8 mouse cellular contexts compared by ENCODE assay signal in genomic region chr11:5740599-5740964, GRCm38 (mm10). TPM values are rescaled to one million over a fixed set of nuclear protein-coding genes. Genes with fewer than 3 reads are reported as not detected.
DNase-seq lines count a peak whose midpoint lies in the region; ATAC-seq and TF ChIP-seq lines count a peak whose summit lies in the region.

No protein-coding gene starts in this region.

- WGBS in heart, embryonic 11.5 days (ENCODE audit: insufficient replicate concordance) = under 1% methylated on average over 26 of the region's 26 CpGs
- WGBS in midbrain, embryonic 15.5 days = 1% methylated on average over 26 of the region's 26 CpGs

- ATAC-seq in heart, embryonic 11.5 days (replicated peaks; ENCODE audit: insufficient number of reproducible peaks, low FRiP score, low TSS enrichment) = peak; percentile 43
- ATAC-seq in erythroid progenitor cell, adult 5-6 weeks (replicated peaks; ENCODE audit: low FRiP score, poor library complexity, severe bottlenecking) = peak; percentile 12; the same call in 1 of the 2 replicates
- ATAC-seq in midbrain, embryonic 15.5 days (replicated peaks) = peak; percentile 85

- no peaks in the 10 kb centered on the region for H3K27me3 ChIP-seq in heart, embryonic 11.5 days (ENCODE audit: control insufficient read depth, insufficient read depth, low read length)
- H3K27me3 ChIP-seq in E14TG2a.4 (ENCODE audit: insufficient read depth, low read length) = peaks cover 3% of the 10 kb centered on the region; the same call in 1 of the 2 replicates
- no peaks in the 10 kb centered on the region for H3K27me3 ChIP-seq in midbrain, embryonic 15.5 days (replicated peaks)

- no peak for DNase-seq in heart, postnatal 4 days
- DNase-seq in kidney, postnatal 10 days = peak; percentile 60
- no peak for DNase-seq in thymus, postnatal 14 days
- DNase-seq in left cerebral cortex, postnatal 36 days (ENCODE audit: low spot score in 2 of 2) = no peak

- peak overlapping the region; percentile 82 for H3K4me2 ChIP-seq in heart, embryonic 11.5 days
- peak overlapping the region; percentile 79 for H3K4me2 ChIP-seq in midbrain, embryonic 15.5 days

- peak overlapping the region; percentile 92 for H3K4me3 ChIP-seq in heart, embryonic 11.5 days (ENCODE audit: low read depth, low read length)
- H3K4me3 ChIP-seq in E14TG2a.4 (replicated peaks; ENCODE audit: low read length) = peak overlapping the region; percentile 91
- H3K4me3 ChIP-seq in midbrain, embryonic 15.5 days = peak overlapping the region; percentile 97

- no peaks in the 10 kb centered on the region for H3K9me3 ChIP-seq in heart, embryonic 11.5 days (replicated peaks; ENCODE audit: control insufficient read depth, low read length)
- peaks cover 4% of the 10 kb centered on the region for H3K9me3 ChIP-seq in E14TG2a.4 (ENCODE audit: low read length)
- H3K9me3 ChIP-seq in midbrain, embryonic 15.5 days = no peaks in the 10 kb centered on the region

- H3K27ac ChIP-seq in heart, embryonic 11.5 days (ENCODE audit: low read depth, low read length) = peak overlapping the region; percentile 96
- H3K27ac ChIP-seq in midbrain, embryonic 15.5 days = peak overlapping the region; percentile 82

- TF ChIP-seq CTCF in E14TG2a.4 (conservative IDR thresholded peaks at IDR 0.05; ENCODE audit: low read length) = no peak

- H3K9ac ChIP-seq in heart, embryonic 11.5 days (ENCODE audit: low read depth, low read length) = peak overlapping the region; percentile 97
- peak overlapping the region; percentile 97 for H3K9ac ChIP-seq in midbrain, embryonic 15.5 days

- intact Hi-C loops in left cerebral cortex, postnatal 36 days (cut with DNase I) = no loop called here

- H3K4me1 ChIP-seq in heart, embryonic 11.5 days (ENCODE audit: control insufficient read depth, insufficient read depth, low read length) = peaks cover 14% of the 10 kb centered on the region
- H3K4me1 ChIP-seq in E14TG2a.4 (replicated peaks; ENCODE audit: low read depth, low read length) = peaks cover 35% of the 10 kb centered on the region
- peaks cover 7% of the 10 kb centered on the region for H3K4me1 ChIP-seq in midbrain, embryonic 15.5 days

- H3K36me3 ChIP-seq in heart, embryonic 11.5 days (ENCODE audit: control insufficient read depth, insufficient read depth, low read length) = no peaks in the 10 kb centered on the region
- H3K36me3 ChIP-seq in E14TG2a.4 (ENCODE audit: insufficient read depth, low read length) = no peaks in the 10 kb centered on the region
- H3K36me3 ChIP-seq in midbrain, embryonic 15.5 days (replicated peaks) = no peaks in the 10 kb centered on the region

RNA-seq across cellular contexts. Expression of gene Urgcp, which starts 21.6 kb away (rescaled TPM):
- polyA plus RNA-seq in heart, embryonic 11.5 days (2014; fragmentation: Nextera tagmentation; extraction: Ambion mirVana) = 14.2 and 18.7 TPM in 2 replicates
- total RNA-seq in heart, postnatal 4 days (2021) = 10 to 100 TPM; 60.5 TPM
- 5.4 TPM in 2 replicates for total RNA-seq in erythroid progenitor cell, adult 5-6 weeks (2015; ENCODE audit: low replicate concordance)
- total RNA-seq in erythroid progenitor cell, adult 5-6 weeks (2017; ENCODE audit: low replicate concordance) = 4.9 and 15.3 TPM in 2 replicates
- 36.9 and 37.6 TPM in 2 replicates for polyA plus RNA-seq in midbrain, embryonic 15.5 days (2015; fragmentation: Nextera tagmentation; extraction: Ambion mirVana)
- total RNA-seq in left cerebral cortex, postnatal 36 days (2021) = 10 to 100 TPM; 65.6 to 75.2 TPM

RNA-seq across cellular contexts. Expression of gene Mrps24, which starts 25.1 kb away (rescaled TPM):
- polyA plus RNA-seq in heart, embryonic 11.5 days (2014; fragmentation: Nextera tagmentation; extraction: Ambion mirVana) = 174 and 184 TPM in 2 replicates
- 100 to 1,000 TPM; 112 to 114 TPM for total RNA-seq in heart, postnatal 4 days (2021)
- total RNA-seq in erythroid progenitor cell, adult 5-6 weeks (2015; ENCODE audit: low replicate concordance) = 37.5 and 45.3 TPM in 2 replicates
- total RNA-seq in erythroid progenitor cell, adult 5-6 weeks (2017; ENCODE audit: low replicate concordance) = 6.3 and 21.7 TPM in 2 replicates
- 170 and 176 TPM in 2 replicates for polyA plus RNA-seq in midbrain, embryonic 15.5 days (2015; fragmentation: Nextera tagmentation; extraction: Ambion mirVana)
- total RNA-seq in left cerebral cortex, postnatal 36 days (2021) = 10 to 100 TPM; 64.7 to 71.7 TPM

RNA-seq across cellular contexts. Expression of gene Dbnl, which starts 47.7 kb away (rescaled TPM):
- 88.3 and 90.3 TPM in 2 replicates for polyA plus RNA-seq in heart, embryonic 11.5 days (2014; fragmentation: Nextera tagmentation; extraction: Ambion mirVana)
- total RNA-seq in heart, postnatal 4 days (2021) = 10 to 100 TPM; 44.7 to 46.1 TPM
- total RNA-seq in erythroid progenitor cell, adult 5-6 weeks (2015; ENCODE audit: low replicate concordance) = 19.5 and 23.9 TPM in 2 replicates
- 23.1 and 26.2 TPM in 2 replicates for total RNA-seq in erythroid progenitor cell, adult 5-6 weeks (2017; ENCODE audit: low replicate concordance)
- polyA plus RNA-seq in midbrain, embryonic 15.5 days (2015; fragmentation: Nextera tagmentation; extraction: Ambion mirVana) = 151 and 154 TPM in 2 replicates
- total RNA-seq in left cerebral cortex, postnatal 36 days (2021) = 10 to 100 TPM; 69.2 to 72.2 TPM

Comparison
In these comparisons a context has a peak if more than half of its experiments do, and no peak if none do; other contexts are left out.
1. ATAC-seq: peak in every context shown above with its lines; median percentile 85 in midbrain, embryonic 15.5 days; 43 in heart, embryonic 11.5 days; 12 in erythroid progenitor cell, adult 5-6 weeks.